Mouse (Mus musculus) CH12F3 (cell line): Measurements from ENCODE around the gene Zfp84.

Experiments used
- in situ Hi-C: fragments of 300-500 bp; cut with MboI; formaldehyde crosslinking; loops from 2 replicates; pipeline ENCODE4 v1.14.3; 2020; ENCODE audit warnings: low sequenced_read_pairs

Gene Zfp84

DNA sequence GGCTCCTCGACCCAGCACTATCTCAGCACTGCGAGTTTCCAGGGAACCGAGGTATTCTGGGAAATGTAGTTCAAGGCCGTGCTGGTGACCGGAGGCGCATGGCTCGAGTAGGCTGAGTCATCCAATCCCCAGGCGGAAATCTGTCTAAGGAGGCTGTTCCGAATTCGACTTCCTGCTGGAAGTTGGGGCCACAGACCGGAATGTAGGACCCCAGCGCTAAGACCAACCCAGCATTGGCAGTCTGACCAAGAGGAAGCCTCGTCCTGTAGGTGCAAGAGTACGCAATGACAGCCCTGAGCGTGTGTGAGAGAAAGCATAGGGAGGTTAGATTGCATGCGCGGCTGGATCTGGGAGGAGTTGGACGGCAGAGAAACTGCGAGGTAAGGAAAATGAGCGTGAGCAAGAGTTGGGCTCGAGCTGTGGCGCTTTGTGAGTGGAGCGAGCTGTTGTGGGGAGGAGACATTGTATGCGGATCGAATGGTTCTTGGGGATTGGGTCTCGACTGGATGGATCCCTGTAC is 47.6 kb downstream of the Zfp84 start, which contains the start of gene Zfp790:
TSS of gene Zfp790 (plus strand) at position 205 of the 520 bp plus-strand sequence.
- in situ Hi-C loops, result no loop called here

DNA sequence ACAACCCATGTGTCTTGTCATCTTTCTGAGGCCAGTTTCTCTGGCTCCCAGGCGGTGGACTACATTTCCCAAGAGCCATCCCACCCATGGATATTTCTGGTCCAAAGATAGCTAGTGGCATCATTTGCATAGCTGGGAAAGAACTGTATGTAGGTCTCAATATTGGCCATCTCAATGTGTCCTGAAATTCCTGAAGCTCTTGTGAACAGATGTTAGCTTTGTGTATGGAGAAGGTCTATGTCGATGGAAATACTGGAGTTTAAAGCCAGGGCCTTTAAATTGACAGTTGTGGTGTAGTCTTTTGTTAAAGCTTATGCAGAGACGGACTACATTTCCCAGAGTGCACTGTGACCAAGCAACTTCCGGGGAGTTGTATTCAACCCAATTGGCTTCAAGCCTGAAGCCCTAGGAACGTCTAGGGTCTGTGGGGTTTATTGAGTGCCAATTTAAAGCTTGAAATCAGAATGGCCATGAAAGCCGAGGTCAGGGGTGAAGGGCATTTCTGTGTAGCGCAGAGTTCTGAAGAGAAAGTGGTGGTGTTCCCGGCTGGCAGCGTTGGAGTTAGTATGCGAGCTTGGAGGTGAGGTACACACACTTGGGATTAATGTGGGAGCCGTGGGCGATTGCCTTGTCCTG is 50.4 kb downstream of the Zfp84 start:
- in situ Hi-C loops, result no loop called here

DNA sequence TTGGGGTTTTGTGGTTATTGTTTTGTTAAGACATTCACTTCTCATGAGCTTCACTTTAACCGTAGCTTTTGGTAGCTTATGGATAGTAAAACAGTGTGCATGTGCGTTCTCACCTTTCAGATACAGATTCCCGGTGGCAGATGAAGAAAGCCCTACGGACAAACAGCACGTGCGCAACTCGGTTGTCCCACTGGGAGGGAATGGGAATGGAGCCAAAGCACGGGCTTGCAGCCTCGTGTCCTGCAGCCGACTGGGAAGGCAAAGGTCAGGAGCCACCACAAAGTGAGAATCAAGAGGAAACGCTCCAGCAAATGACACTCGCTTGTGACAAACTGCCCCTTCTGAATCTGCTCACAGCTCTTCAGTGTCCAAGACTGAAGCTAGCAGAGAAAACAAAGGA is 59.6 kb downstream of the Zfp84 start:
- in situ Hi-C loops, result no loop called here
